Mouse (Mus musculus) gastrocnemius, postnatal 14 days (tissue): ENCODE results near the gene Atf3. TPM values are rescaled to one million over a fixed set of nuclear protein-coding genes. Genes with fewer than 3 reads are reported as not detected.

Experiments
- DNase-seq: peaks from one replicate; pipeline ENCODE4 v3.0.0; 2021; ENCODE audit warnings: mixed read lengths
- intact Hi-C: fragments of 180-260 bp; cut with DNase I; formaldehyde crosslinking; loops from one replicate; pipeline ENCODE4 v1.15.1; 2025; ENCODE audit warnings: low total_unique reads
- total RNA-seq, 2 experiments: library from RNA; stranded (reverse); gene quantifications; 2 replicates each; pipeline ENCODE4 v1.2.3; 2021

Atf3 gene
- total RNA-seq, 2 experiments from 2014 or later: 4.2 to 12.3 TPM

DNA sequence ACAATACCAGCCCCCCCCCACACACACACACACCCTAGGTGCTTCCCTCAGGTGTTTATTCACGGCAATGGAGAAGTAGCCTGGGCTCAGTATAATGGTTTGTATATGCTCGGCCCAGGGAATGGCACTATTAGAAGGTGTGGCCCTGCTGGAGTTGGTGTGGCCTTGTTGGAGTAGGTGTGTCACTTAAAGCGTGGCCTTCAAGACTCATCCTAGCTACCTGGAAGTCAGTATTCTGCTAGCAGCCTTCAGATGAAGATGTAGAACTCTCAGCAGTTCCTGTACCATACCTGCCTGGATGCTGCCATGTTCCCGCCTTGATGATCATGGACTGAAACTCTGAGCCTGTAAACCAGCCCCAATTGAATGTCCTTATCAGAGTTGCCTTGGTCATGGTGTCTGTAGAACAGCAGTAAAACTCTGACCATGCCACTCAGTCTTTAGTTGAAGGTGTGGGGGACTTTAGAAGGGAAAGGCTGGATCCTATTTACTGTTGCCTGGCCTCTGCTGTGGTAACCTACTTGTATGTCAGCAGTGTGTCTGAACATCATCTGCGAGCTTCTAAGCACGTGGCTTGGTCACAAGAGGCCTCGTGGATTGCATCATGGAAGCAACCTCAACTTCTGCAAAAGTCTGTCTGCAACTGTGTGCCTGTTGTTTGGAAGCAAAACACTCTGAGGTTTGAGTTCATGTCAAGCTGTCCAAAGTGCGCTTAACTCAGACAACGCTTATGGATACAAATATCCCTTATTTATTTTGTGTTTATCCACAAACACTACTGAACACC, 16.8 kb downstream of the Atf3 start:
- no peak for DNase-seq
- intact Hi-C loops: no loop called here

- intact Hi-C loops: loop anchor here (10.0 kb wide), 1 partner anchor 77 kb away; no protein-coding TSS in a partner anchor
- no peak for DNase-seq
Measured at GRCm38 (mm10) chr1:191197916-191198315, 19.9 kb downstream of the Atf3 start.

DNA sequence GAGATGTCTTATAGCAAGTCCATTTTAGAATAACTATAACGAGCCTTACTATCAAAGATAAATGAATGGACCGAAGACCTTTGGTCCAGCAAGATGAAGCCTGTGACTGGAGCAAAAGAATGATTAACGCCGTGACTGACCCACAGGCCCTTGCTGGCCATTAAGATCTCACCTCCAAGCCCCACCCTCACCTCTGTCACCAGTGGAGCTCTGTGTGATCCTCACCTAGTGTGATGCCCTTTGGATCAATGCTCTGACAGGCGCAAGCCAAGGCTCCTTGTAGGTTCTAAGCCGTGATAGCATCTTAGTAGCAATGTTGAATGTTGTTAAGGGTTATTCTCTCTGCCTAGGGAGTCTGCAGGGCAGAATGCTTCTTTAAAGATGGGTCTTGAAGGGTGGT, 21.8 kb downstream of the Atf3 start:
- DNase-seq: no peak
- intact Hi-C loops: loop anchor here (10.0 kb wide), 1 partner anchor 79 kb away; no protein-coding TSS in a partner anchor

DNA sequence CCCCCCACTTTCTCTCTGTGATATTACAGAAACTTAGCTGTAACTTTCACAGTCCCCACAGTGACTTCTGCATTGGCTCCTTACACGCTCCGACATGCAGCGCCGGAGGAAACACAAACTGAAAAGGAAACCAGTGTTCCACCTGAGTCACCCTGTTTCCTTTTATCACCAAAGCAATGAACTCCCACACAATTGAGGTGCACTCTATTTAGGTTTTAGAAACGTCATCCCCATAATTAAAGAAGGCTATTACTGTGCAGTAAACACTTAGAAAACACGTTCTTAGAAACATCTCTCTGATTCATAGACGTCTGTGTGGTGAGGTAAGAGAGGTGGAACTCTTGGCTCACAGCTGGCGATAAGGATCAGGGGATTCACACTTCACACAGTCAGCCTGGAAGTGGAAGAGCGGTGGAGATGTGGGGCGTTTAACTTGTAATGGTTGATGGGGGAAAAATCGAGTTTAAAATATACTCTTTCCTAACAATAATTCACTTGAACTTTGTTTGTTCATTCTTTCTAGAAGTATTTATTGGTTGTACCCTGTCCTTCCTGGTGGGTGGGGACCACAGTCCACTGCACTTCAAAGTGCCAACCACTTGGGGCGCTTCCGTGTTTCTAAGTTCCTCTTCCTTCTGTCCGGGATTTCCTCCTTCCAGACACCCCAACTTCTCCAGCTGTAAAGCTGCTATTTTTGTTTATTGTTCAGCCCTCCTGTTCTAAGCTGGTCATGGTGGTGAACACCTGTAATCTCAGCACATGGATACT, 24.0 kb downstream of the Atf3 start:
- intact Hi-C loops: loop anchor here (10.0 kb wide), 1 partner anchor 81 kb away; no protein-coding TSS in a partner anchor
- peak; percentile 36 for DNase-seq

DNA sequence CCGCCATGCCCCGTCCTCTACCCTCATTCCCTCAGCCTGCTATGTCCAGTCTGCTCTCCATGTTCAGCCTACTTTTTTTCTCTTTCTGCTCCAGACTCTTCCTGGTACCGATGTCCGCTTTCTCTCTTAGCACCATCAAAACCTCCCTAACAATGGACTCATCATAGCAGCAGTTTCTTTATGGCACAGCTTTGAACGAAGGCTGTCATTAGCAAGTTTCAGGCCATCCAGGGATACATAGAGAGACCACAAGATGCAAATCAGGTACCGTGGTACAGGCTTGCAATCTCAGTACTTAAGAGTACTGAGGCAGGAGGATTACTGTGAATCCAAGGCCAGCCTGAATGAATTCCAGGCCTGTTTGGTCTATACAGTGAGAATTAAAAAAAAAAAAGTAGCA, 25.1 kb downstream of the Atf3 start:
- DNase-seq: no peak
- intact Hi-C loops: loop anchor here (10.0 kb wide), 1 partner anchor 82 kb away; no protein-coding TSS in a partner anchor

- DNase-seq: no peak
- intact Hi-C loops: loop anchor here (10.0 kb wide), 1 partner anchor 83 kb away; no protein-coding TSS in a partner anchor
Measured at GRCm38 (mm10) chr1:191192213-191192612, 25.6 kb downstream of the Atf3 start.

DNA sequence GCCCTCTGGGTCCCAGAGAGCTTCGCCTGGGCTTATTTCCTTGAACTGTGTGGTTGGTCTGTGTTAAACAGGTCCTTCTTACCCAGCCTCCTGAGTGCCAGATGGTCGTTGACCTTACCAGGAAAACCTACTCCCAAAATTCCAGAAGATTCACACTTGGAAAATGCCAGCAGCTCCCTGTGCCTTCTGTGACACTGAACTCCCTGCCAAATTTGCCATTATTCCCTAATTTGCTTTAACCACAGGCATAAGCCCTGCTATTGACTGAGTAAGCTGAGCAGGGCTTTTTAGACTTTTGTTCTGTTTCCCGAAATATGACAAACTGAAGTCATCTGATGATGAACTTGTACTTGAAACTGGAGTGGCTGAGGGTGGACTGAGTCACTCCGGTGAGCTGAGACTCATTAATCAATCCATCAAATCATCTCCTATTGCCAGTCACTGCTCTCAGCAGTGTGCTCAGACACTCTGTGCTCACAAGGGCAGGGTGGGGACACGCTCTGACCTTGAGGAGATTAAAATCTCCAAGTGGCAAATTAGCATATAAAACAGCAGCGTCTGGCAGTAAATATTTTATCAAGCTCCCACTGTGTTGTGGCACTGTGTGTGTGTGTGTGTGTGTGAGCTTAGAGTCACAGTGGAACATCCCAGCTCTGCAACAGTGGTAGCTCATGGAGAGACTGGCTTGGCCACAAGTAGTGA, 28.0 kb downstream of the Atf3 start:
- intact Hi-C loops: loop anchor here (10.0 kb wide), 1 partner anchor 85 kb away; no protein-coding TSS in a partner anchor
- DNase-seq: no peak

GRCm38 (mm10) chr1:191186386-191186770, 31.5 kb downstream of the Atf3 start:
- intact Hi-C loops: no loop called here
- DNase-seq: peak; percentile 13

GRCm38 (mm10) chr1:191185761-191186385, 32.0 kb downstream of the Atf3 start:
- no peak for DNase-seq
- intact Hi-C loops: no loop called here

- intact Hi-C loops: no loop called here
- DNase-seq: peak; percentile 14
Measured at GRCm38 (mm10) chr1:191184841-191185251, 33.0 kb downstream of the Atf3 start.

GRCm38 (mm10) chr1:191184066-191184815, 33.6 kb downstream of the Atf3 start:
- DNase-seq: no peak
- intact Hi-C loops: no loop called here

- peak; percentile 98 for DNase-seq
- intact Hi-C loops: no loop called here
Measured at GRCm38 (mm10) chr1:191183163-191184065, 34.4 kb downstream of the Atf3 start.

DNA sequence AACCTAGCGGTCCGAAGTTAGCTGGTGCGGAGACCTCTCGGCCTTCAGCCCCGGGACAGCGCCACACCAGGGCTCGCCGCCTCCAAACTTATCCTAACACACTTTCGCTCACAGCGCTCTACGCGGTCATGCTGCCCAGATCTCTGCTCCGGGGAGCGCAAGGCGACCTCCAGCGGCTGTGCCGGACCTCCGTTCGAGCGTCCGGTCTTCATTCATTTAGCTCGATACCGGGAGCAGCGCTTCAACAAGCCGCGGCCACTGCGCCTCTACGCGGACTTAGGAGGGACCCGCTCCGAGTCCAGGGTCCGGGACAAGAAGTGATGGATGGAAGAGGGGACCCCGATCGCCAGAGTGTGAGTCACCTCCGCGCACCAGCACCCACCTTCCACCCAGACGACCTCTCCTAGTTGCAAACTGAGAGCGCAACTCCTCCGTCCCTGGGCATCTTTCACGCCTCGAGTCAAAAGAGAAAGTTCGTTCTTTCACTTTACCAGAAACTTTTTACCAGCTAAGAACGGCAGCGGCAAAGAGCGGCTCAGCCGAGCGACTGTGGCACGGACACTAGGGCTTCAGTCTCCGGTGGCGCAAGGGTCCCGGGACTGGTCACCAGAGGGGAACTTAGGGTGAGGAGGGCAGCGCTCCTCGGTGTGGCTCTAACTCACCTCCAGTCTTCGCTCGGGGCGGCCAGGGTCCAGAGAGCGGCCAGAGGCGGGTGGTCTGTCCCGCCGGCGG, 35.2 kb downstream of the Atf3 start:
- DNase-seq: peak; percentile 72
- intact Hi-C loops: no loop called here

- intact Hi-C loops: no loop called here
- DNase-seq: no peak
Measured at GRCm38 (mm10) chr1:191181469-191182259, 36.2 kb downstream of the Atf3 start.

DNA sequence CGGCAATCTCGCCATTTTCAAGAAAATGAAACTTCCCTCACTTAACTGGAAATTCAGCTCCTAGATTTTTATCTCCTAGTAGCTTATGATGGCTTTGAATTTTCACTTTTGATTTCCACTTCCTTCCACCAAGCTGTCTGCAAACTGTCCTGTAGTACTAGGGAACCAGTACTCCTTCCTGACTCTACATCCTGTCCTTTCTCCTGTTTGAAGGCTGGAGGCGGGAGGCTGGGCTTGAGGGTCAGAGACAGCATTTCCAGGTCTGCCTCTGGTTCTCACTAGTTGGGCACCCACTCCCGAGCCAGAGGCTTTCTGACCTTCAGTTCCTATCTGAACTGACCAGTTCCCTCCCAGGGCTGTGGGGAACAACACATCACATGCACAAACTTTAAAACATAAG, 37.4 kb downstream of the Atf3 start:
- no peak for DNase-seq
- intact Hi-C loops: no loop called here

DNA sequence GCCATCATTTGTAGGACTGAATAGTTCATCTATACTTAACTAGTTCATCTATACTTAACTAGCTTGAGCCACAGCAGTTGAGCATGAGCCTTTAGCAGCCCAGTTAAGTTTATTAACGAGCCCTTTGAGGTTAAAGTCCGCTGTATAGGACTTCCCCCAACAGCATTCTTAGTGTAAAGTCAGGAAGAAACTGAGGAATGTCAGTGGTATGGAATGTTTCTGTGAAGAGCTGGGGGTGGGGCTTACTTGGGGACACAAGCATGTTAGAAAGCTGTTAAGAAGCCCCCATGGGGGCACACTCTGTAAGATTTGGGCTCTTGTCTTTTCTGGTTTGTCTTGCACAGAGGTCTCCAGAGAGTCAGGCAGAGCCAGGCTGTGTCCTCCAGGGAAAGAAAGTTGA, 38.0 kb downstream of the Atf3 start:
- no peak for DNase-seq
- intact Hi-C loops: no loop called here
